Mouse (Mus musculus) embryonic facial prominence, embryonic 11.5 days (tissue): ENCODE data around the gene Cradd. TPM values are rescaled to one million over a fixed set of nuclear protein-coding genes. Genes with fewer than 3 reads are reported as not detected.

Experiments
- polyA plus RNA-seq: library from polyadenylated mRNA; unstranded; fragments of >200 nt; fragmentation: Nextera tagmentation; extraction: Ambion mirVana; gene quantifications from 2 replicates; pipeline ENCODE4 v1.2.1, GENCODE M21; 2014

Cradd gene
- polyA plus RNA-seq, 1 experiment from 2014 or later: 15.3 TPM

Other genes starting within 250 kb of the Cradd start
- gene Socs2, start 93.0 kb upstream of the Cradd start, polyA plus RNA-seq: 50.5 and 56.3 TPM in 2 replicates
- 340 and 341 TPM in 2 replicates for gene Mrpl42, start 177.8 kb upstream of the Cradd start, polyA plus RNA-seq
- gene Ube2n, start 191.0 kb upstream of the Cradd start, polyA plus RNA-seq: 448 and 468 TPM in 2 replicates
- 132 and 142 TPM in 2 replicates for gene Nudt4, start 240.0 kb upstream of the Cradd start, polyA plus RNA-seq